Mouse (Mus musculus): ENCODE results near the gene Tnfsfm13. TPM values are rescaled to one million over a fixed set of nuclear protein-coding genes. Genes with fewer than 3 reads are reported as not detected.

Tnfsfm13 gene
- total RNA-seq, 2 experiments from 2014 or later: 4.3 to 4.6 TPM

DNA sequence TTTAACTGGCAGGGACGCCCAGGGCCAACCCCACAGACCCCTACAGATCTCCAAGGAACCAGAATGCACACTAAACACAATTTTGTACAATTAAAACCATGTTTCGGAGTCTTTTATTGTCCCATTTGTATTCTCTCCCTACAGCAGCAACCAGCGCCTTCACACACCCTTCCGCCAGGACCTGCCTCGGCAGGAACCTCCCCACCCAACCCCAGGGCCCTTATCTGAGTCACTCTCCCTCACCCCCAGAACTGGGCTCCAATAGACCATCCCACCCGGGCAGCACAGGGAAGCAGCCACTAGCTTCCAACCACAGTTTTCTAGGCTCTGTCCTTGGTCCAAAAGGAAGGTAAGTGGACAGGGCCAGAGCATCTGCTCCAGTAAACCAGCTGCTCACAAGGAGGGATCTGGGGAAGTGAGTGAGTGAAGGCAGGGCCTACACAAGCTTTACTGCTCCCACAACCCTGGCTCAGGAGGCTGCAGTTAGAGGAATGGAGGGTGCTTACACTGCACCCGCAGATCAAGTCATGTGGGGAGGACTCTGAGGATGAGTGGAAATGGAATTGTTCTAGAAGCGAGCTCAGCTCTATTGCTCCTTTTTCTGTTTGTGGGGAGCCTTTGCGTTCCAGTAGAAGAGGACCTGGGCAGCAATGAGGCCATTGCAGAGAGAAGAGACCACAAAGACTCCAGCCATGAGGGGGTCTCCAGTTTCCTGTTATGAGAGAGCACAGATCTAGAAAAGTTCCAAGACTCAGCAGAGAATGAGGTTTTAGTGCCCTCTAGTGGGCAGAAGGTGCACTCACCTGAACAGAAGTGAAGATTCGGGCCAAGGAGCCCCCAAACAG is 39.1 kb downstream of the Tnfsfm13 start:
- DNase-seq (ENCODE audit: low spot score in 2 of 2): peak in 1 of 2 experiments; percentile 42

DNA sequence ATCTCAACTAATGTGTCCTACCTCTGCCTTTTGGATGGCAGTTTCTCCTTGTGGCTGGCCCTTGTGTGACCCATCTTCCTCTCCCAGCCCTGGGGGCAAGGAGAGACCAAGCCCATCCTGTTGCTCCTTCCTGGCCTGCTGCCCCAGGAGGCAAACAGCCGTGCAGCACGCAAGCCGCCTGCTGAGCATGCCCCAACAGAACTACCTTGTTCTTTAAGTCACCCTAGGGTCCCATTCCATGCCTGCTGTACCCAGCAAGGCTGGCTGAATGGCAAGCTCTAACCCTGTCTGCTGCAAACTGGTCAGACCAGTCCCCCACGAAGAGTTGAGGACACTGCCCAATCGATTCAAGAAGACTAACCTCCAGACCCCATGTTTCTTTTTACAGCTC is 39.8 kb downstream of the Tnfsfm13 start:
- DNase-seq (ENCODE audit: low spot score in 2 of 2): no peak

DNA sequence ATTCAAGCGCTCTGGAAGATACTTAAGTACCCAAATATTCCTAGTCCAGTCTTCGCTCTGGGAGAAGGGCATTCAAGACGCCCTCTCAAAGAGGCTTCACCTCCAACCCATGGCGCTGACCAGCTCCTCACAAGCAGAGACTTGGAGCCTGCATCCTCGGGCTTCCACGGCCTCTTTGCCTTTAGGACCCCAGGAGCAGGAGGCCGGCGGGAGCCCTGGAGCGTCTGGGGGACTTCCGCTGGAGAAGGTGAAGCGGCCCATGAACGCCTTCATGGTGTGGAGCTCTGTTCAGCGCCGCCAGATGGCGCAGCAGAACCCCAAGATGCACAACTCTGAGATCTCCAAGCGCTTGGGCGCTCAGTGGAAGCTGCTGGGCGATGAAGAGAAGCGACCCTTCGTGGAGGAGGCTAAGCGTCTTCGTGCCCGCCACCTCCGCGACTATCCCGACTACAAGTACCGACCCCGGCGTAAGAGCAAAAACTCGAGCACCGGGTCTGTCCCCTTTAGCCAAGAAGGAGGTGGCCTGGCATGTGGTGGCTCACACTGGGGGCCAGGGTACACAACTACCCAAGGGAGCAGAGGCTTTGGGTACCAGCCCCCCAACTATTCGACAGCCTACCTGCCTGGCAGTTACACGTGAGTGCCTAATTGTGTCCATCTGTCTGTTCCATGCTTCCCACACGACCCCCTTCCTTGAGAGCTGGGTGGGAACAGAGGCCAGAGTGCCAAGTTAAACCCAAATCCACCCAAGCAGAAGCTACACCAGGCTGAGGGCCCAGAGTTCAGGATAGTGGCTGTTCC is 40.4 kb downstream of the Tnfsfm13 start, which contains the start of gene Sox15:
Gene Sox15, plus strand, starts transcription at position 51 of the 801 bp plus-strand sequence.
- peak in 1 of 2 experiments; percentile 72 for DNase-seq (ENCODE audit: low spot score in 2 of 2)

DNA sequence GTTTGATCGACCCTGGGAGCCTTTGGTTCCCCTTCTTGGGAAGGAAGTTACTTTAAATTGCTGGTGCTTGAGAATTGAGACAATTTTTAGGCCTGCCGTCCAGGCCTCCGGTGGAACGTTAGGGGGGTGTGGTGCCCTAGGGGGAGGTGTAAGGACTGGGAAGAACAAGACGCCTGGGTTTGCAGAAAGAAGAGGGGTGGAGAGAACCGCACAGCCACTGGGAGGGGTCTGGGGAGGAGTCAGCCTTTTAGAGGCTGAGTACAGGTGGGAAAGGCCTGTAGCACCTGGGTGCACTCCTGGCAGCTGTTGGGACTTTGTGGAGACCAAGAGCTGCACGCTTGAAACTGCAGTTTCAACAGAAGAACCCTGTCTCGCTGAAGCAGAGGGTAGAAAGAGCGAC is 41.1 kb downstream of the Tnfsfm13 start:
- no peak for DNase-seq (ENCODE audit: low spot score in 2 of 2)

DNA sequence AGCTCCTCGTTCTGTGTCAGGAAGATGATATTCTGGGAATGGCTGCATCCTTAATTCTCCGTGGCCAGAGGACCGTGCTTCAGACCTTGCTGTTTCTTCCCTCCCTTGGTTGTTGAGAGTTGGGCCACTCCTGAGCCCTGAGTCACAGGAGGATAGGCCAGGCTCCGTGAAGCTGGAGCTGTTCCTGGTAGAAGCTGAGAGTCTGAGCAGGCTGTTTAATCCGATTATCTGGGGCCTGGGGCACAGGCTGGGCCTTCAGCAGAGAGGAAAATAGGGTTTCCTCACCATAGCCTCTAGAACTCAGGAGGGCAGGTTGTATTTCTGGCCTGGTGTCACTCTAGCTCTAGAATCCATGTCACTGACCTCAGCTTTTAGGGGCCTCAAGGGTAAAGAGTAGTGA is 42.5 kb downstream of the Tnfsfm13 start:
- DNase-seq (ENCODE audit: low spot score in 2 of 2): no peak

DNA sequence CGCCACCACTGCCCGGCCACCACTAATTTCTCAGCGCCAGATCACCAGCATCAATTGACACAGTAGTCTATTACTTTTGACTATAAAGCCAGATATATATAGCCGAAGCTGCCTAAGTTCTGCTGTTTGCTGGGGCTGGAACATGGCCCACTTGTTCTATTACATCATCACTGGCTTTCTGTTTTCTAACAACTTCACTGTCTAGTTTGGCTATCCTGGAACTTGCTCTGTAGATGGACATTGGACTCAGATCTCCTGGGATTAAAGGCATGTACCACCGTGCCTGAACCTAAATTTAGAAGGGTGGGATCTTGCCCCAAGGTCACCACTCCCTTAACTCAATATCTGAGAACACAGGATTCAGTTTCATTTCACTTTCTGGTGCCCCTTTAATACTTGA is 50.0 kb downstream of the Tnfsfm13 start:
- DNase-seq (ENCODE audit: low spot score in 2 of 2): no peak

DNA sequence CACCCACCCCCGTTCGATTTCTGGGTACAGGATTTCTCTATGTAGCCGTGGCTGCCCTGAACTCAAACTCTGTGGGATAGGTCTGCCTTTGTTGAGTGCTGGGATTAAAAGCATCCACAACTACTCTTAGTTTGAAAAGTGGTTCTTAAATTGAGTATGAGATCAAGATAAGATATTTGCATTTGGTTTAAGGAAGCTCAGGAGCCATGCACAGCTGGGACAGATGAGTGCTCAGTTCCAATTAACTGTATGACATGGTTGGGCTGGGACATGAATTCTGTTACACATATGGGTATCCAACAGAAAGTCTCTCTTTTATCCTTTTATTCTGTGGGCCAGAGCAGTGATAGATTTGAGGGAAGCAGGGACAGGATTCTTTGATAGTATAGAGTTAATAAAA is 60.4 kb downstream of the Tnfsfm13 start:
- no peak for DNase-seq (ENCODE audit: low spot score in 2 of 2)

DNA sequence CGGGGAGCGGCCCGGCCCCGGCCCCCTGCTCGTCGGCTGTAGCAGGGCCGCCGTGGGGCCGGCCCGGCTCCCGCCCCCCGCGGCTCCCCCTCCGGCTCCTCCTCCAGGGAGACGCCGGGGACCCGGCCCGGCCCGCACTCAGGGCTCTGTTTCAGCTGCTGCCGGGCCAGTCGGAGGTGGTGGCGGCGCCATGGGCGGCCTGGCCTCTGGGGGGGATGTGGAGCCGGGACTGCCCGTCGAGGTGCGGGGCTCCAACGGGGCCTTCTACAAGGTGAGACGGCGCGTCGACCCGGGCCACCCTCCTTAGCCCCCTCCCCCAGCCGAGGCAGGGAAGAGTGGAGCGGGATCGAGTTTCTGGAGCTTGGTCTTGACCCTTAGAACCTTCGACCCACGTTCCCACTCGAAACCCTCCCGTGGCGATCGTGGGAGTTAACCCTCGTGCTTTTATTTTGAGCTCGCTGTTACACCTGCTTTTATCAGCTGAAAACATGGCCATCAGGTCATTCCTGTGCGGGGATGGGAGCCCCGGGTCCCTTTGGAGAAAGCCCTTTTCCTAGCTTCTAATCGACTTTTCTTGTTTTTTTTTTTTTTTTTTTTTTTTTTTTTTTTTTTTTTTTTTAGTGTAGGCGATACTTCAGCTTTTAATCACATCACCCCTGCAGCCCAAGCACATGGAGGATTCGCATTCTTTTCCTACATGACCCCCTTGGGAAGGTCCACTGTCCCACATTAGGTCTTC is 62.6 kb downstream of the Tnfsfm13 start:
- DNase-seq (ENCODE audit: low spot score in 2 of 2): peak in 1 of 2 experiments; percentile 68

Small RNA genes within 50 kb of the gene (microRNA-seq; reads per million reads assigned to microRNA genes)
- 1.9 reads per million for gene Mir1934
- not detected for gene Mir467f

Other genes with a start within 250 kb of the Tnfsfm13 start
- gene Dnah2, start 147.0 kb downstream of the Tnfsfm13 start, total RNA-seq (2021): under 1 TPM; 0.47 to 0.93 TPM
- gene Efnb3, start 135.9 kb downstream of the Tnfsfm13 start, total RNA-seq (2021): 1 to 10 TPM; 1.9 to 2.7 TPM
- gene Wrap53, start 115.8 kb downstream of the Tnfsfm13 start, total RNA-seq (2021): 1 to 10 TPM; 6.8 to 7.9 TPM
- gene Trp53, start 115.7 kb downstream of the Tnfsfm13 start, total RNA-seq (2021): 10 to 100 TPM; 51.1 to 51.9 TPM
- 100 to 1,000 TPM; 227 to 249 TPM for gene Atp1b2, start 90.2 kb downstream of the Tnfsfm13 start, total RNA-seq (2021)
- gene Shbg, start 78.2 kb downstream of the Tnfsfm13 start, total RNA-seq (2021): not detected
- 1 to 10 TPM; 7.8 to 8.8 TPM for gene Sat2, start 74.1 kb downstream of the Tnfsfm13 start, total RNA-seq (2021)
- 10 to 100 TPM; 90.3 to 94.0 TPM for gene Fxr2, start 63.1 kb downstream of the Tnfsfm13 start, total RNA-seq (2021)
- gene Sox15, start 40.8 kb downstream of the Tnfsfm13 start, total RNA-seq (2021): not detected
- gene Mpdu1, start 33.5 kb downstream of the Tnfsfm13 start, total RNA-seq (2021): 10 to 100 TPM; 31.6 to 33.0 TPM
- 10 to 100 TPM; 13.1 to 14.0 TPM for gene Cd68, start 29.9 kb downstream of the Tnfsfm13 start, total RNA-seq (2021)
- 100 to 1,000 TPM; 295 to 317 TPM for gene Eif4a1, start 23.7 kb downstream of the Tnfsfm13 start, total RNA-seq (2021)
- gene Senp3, start 14.0 kb downstream of the Tnfsfm13 start, total RNA-seq (2021): 10 to 100 TPM; 43.5 to 45.9 TPM
- 1 to 10 TPM; 1.0 to 2.9 TPM for gene Tnfsf13, start 10.3 kb downstream of the Tnfsfm13 start, total RNA-seq (2021)
- 10 to 100 TPM; 22.3 to 22.9 TPM for gene Tnfsf12, start 249 bp downstream of the Tnfsfm13 start, total RNA-seq (2021)
- 10 to 100 TPM; 66.4 to 72.2 TPM for gene Polr2a, start 62.5 kb upstream of the Tnfsfm13 start, total RNA-seq (2021)
- gene Slc35g3, start 65.9 kb upstream of the Tnfsfm13 start, total RNA-seq (2021): under 1 TPM in 1 of 2 experiments, not detected in 1; 0.25 TPM
- 10 to 100 TPM; 26.7 to 30.5 TPM for gene Zbtb4, start 69.8 kb upstream of the Tnfsfm13 start, total RNA-seq (2021)
- 100 to 1,000 TPM in 1 of 2 experiments, 10 to 100 TPM in 1; 95.1 to 110 TPM for gene Chrnb1, start 99.8 kb upstream of the Tnfsfm13 start, total RNA-seq (2021)
- 10 to 100 TPM; 10.1 to 13.8 TPM for gene Fgf11, start 105.8 kb upstream of the Tnfsfm13 start, total RNA-seq (2021)
- not detected for gene Tmem102, start 109.5 kb upstream of the Tnfsfm13 start, total RNA-seq (2021)
- not detected for gene Gm39566, start 119.2 kb upstream of the Tnfsfm13 start, total RNA-seq (2021)
- not detected for gene Spem2, start 122.4 kb upstream of the Tnfsfm13 start, total RNA-seq (2021)
- under 1 TPM in 1 of 2 experiments, not detected in 1; 0.34 TPM for gene Spem1, start 126.1 kb upstream of the Tnfsfm13 start, total RNA-seq (2021)
- 10 to 100 TPM; 22.3 to 23.2 TPM for gene Nlgn2, start 141.7 kb upstream of the Tnfsfm13 start, total RNA-seq (2021)
- 100 to 1,000 TPM in 1 of 2 experiments, 10 to 100 TPM in 1; 97.5 to 141 TPM for gene Tmem256, start 142.4 kb upstream of the Tnfsfm13 start, total RNA-seq (2021)
- 10 to 100 TPM; 39.3 to 41.4 TPM for gene Plscr3, start 150.3 kb upstream of the Tnfsfm13 start, total RNA-seq (2021)
- under 1 TPM in 1 of 2 experiments, not detected in 1; 0.13 TPM for gene Tnk1, start 162.6 kb upstream of the Tnfsfm13 start, total RNA-seq (2021)
- gene Tmem95, start 181.9 kb upstream of the Tnfsfm13 start, total RNA-seq (2021): not detected
- gene Kctd11, start 185.3 kb upstream of the Tnfsfm13 start, total RNA-seq (2021): 1 to 10 TPM; 3.5 to 4.7 TPM
- 1 to 10 TPM in 1 of 2 experiments, under 1 TPM in 1; 0.65 to 1.1 TPM for gene Acap1, start 199.4 kb upstream of the Tnfsfm13 start, total RNA-seq (2021)
- 1 to 10 TPM; 3.2 to 4.1 TPM for gene 2810408A11Rik, start 204.9 kb upstream of the Tnfsfm13 start, total RNA-seq (2021)
- gene Neurl4, start 205.0 kb upstream of the Tnfsfm13 start, total RNA-seq (2021): 10 to 100 TPM; 32.3 to 36.9 TPM
- gene Gps2, start 217.8 kb upstream of the Tnfsfm13 start, total RNA-seq (2021): 10 to 100 TPM; 35.9 to 44.5 TPM
- 100 to 1,000 TPM; 565 to 571 TPM for gene Eif5a, start 225.9 kb upstream of the Tnfsfm13 start, total RNA-seq (2021)
- 1 to 10 TPM; 5.1 to 6.4 TPM for gene Ybx2, start 239.7 kb upstream of the Tnfsfm13 start, total RNA-seq (2021)

All from gastrocnemius, postnatal 4 days (tissue).